Mouse (Mus musculus) liver, adult 2 months (tissue): Measurements from ENCODE around the gene Gm28372. TPM values are rescaled to one million over a fixed set of nuclear protein-coding genes. Genes with fewer than 3 reads are reported as not detected.
A peak's percentile ranks its signal among the peaks of the same experiment; 100 is the strongest.

Experiments
- DNase-seq: peaks from one replicate; pipeline ENCODE4 v3.0.0-alpha.2; 2011; ENCODE audit warnings: low read depth, low spot score; ENCODE audit errors: extremely low read depth
- H3K27ac ChIP-seq: fragments of 200-500 bp; replicated peaks from 2 replicates; pipeline ENCODE4 v1.5.1; 2012; ENCODE audit warnings: low read depth, mild to moderate bottlenecking, control low read depth, inconsistent platforms, low read length; ENCODE audit not compliant: insufficient read depth
- H3K27me3 ChIP-seq: fragments of 200-500 bp; 2 replicates; pipeline ENCODE4 v1.6.1; 2012; ENCODE audit warnings: mild to moderate bottlenecking, moderate library complexity, low read length, inconsistent platforms; ENCODE audit not compliant: control insufficient read depth, insufficient read depth
- H3K36me3 ChIP-seq: fragments of 200-500 bp; 2 replicates; pipeline ENCODE4 v1.6.1; 2012; ENCODE audit warnings: low read length, inconsistent platforms; ENCODE audit not compliant: control insufficient read depth, insufficient read depth
- H3K4me1 ChIP-seq: fragments of 200-500 bp; 2 replicates; pipeline ENCODE4 v1.6.1; 2011; ENCODE audit warnings: low read length; ENCODE audit not compliant: control insufficient read depth, insufficient read depth
- H3K4me3 ChIP-seq: fragments of 200-500 bp; 2 replicates; pipeline ENCODE4 v1.5.1; 2011; ENCODE audit warnings: low read depth, mild to moderate bottlenecking, control low read depth, low read length, moderate library complexity; ENCODE audit not compliant: insufficient read depth
- H3K79me2 ChIP-seq: fragments of 200-500 bp; 2 replicates; pipeline ENCODE4 v1.6.1; 2012; ENCODE audit warnings: inconsistent platforms, mild to moderate bottlenecking, low read length, moderate library complexity; ENCODE audit not compliant: control insufficient read depth, insufficient read depth
- H3K9ac ChIP-seq: fragments of 200-500 bp; 2 replicates; pipeline ENCODE4 v1.6.1; 2012; ENCODE audit warnings: low read depth, mild to moderate bottlenecking, control low read depth, inconsistent platforms, low read length
- CTCF ChIP-seq: fragments of 200-500 bp; IDR thresholded peaks from 2 replicates; pipeline ENCODE4 v1.5.1; 2011; ENCODE audit warnings: low read depth, low read length, control low read depth
- POLR2A ChIP-seq: fragments of 200-500 bp; IDR thresholded peaks from 2 replicates; pipeline ENCODE4 v1.6.1; 2011; ENCODE audit warnings: low read length, control low read depth; ENCODE audit not compliant: insufficient read depth; ENCODE audit errors: extremely low read depth
- WGBS: fragments of 180-500 bp; shearing (Covaris S2); methylation state at CpG from one replicate; pipeline ENCODE4 v1.1.7; 2018; 5-methylcytosine and 5-hydroxymethylcytosine counted together
- polyA plus RNA-seq: library from polyadenylated mRNA; depleted of rRNA; stranded (reverse); fragments of >200 nt; gene quantifications from 2 replicates; pipeline ENCODE4 v1.2.3, GENCODE M21; 2012
- total RNA-seq: library from RNA; depleted of rRNA; stranded (reverse); fragments of >200 nt; gene quantifications from 2 replicates; pipeline ENCODE4 v1.2.3, GENCODE M21; 2014

Gm28372 gene
- total and polyA plus RNA-seq, 2 experiments, result not detected

GRCm38 (mm10) chr2:130442162-130442561 is 37.1 kb downstream of the Gm28372 start:
- no peak for DNase-seq
- no peak overlapping the region for H3K27ac ChIP-seq
- peaks cover 6% of the 10 kb centered on the region; the same call in 1 of the 2 replicates for H3K4me1 ChIP-seq
- H3K79me2 ChIP-seq, result no peaks in the 10 kb centered on the region
- WGBS, result 83% methylated on average over 10 of the region's 10 CpGs
- H3K36me3 ChIP-seq, result peaks cover 20% of the 10 kb centered on the region; the same call in 1 of the 2 replicates
- H3K27me3 ChIP-seq, result no peaks in the 10 kb centered on the region
- no peak overlapping the region for H3K9ac ChIP-seq
- no peak overlapping the region for H3K4me3 ChIP-seq
- TF ChIP-seq CTCF, result no peak
- no peak for TF ChIP-seq POLR2A

- Histone ChIP-seq H3K79me2 (peaks cover 16% of the 10 kb centered on the region; the same call in 1 of the 2 replicates), H3K9ac (no peak overlapping the region), H3K27ac (no peak overlapping the region), H3K36me3 (peaks cover 1% of the 10 kb centered on the region; the same call in 1 of the 2 replicates), H3K4me1 (peaks cover 15% of the 10 kb centered on the region), H3K4me3 (no peak overlapping the region), H3K27me3 (no peaks in the 10 kb centered on the region)
- no peak for DNase-seq
- TF ChIP-seq CTCF (no peak), POLR2A (no peak)
Observed at GRCm38 (mm10) chr2:130448449-130448848, 43.4 kb downstream of the Gm28372 start.

- 0 out of 2 replicates have a peak overlapping the region, but pooled peaks have one; percentile 39 for H3K9ac ChIP-seq
- TF ChIP-seq CTCF, result no peak
- no peak overlapping the region for H3K4me3 ChIP-seq
- H3K27me3 ChIP-seq, result no peaks in the 10 kb centered on the region
- peaks cover 18% of the 10 kb centered on the region; the same call in 1 of the 2 replicates for H3K79me2 ChIP-seq
- DNase-seq, result peak; percentile 52
- WGBS, result 13% methylated on average over 17 of the region's 17 CpGs
- peaks cover 15% of the 10 kb centered on the region for H3K4me1 ChIP-seq
- H3K27ac ChIP-seq, result no peak overlapping the region
- no peaks in the 10 kb centered on the region for H3K36me3 ChIP-seq
Observed at GRCm38 (mm10) chr2:130449021-130449793, 44.2 kb downstream of the Gm28372 start.

GRCm38 (mm10) chr2:130449794-130450433 is 44.9 kb downstream of the Gm28372 start, which contains the start of gene Ptpra:
TSS of gene Ptpra (plus strand) at chr2:130450278.
- H3K9ac ChIP-seq, result peak within 1 kb of the TSS; percentile 96
- peaks cover 19% of the 10 kb centered on the region; the same call in 1 of the 2 replicates for H3K79me2 ChIP-seq
- peaks cover 15% of the 10 kb centered on the region for H3K4me1 ChIP-seq
- peak within 1 kb of the TSS; percentile 80 for H3K4me3 ChIP-seq
- WGBS, result under 1% methylated on average over 50 of the region's 50 CpGs
- H3K27ac ChIP-seq, result peak within 1 kb of the TSS; percentile 72
- DNase-seq, result peak; percentile 64
- TF ChIP-seq POLR2A (peak; percentile 72; the same call in 1 of the 2 replicates), CTCF (no peak)
- no peaks in the 10 kb centered on the region for H3K27me3 ChIP-seq
- no peaks in the 10 kb centered on the region for H3K36me3 ChIP-seq

- WGBS, result under 1% methylated on average over 47 of the region's 47 CpGs
- Histone ChIP-seq H3K36me3 (no peaks in the 10 kb centered on the region), H3K27ac (peak overlapping the region; percentile 72), H3K79me2 (peaks cover 22% of the 10 kb centered on the region; the same call in 1 of the 2 replicates), H3K4me1 (peaks cover 13% of the 10 kb centered on the region), H3K4me3 (peak overlapping the region; percentile 80), H3K27me3 (no peaks in the 10 kb centered on the region), H3K9ac (peak overlapping the region; percentile 96)
- DNase-seq, result no peak
- TF ChIP-seq POLR2A, result no peak; the same call in 1 of the 2 replicates
- no peak for TF ChIP-seq CTCF
Observed at GRCm38 (mm10) chr2:130450434-130450796, 45.4 kb downstream of the Gm28372 start.
